Mouse (Mus musculus) bone marrow macrophage, adult 2 months (primary cell): ENCODE results near the gene Scyl1. TPM values are rescaled to one million over a fixed set of nuclear protein-coding genes. Genes with fewer than 3 reads are reported as not detected.

Experiments used
- H3K27ac ChIP-seq: 2 replicates; pipeline ENCODE4 v1.5.1; 2012; ENCODE audit warnings: low read depth, low read length; ENCODE audit not compliant: insufficient read depth
- H3K4me1 ChIP-seq: 2 replicates; pipeline ENCODE4 v1.6.1; 2012; ENCODE audit warnings: low read length; ENCODE audit not compliant: control insufficient read depth, insufficient read depth
- H3K4me3 ChIP-seq: 2 replicates; pipeline ENCODE4 v1.5.1; 2012; ENCODE audit warnings: mild to moderate bottlenecking, low read length, moderate library complexity; ENCODE audit not compliant: insufficient read depth
- CTCF ChIP-seq: IDR thresholded peaks from 2 replicates; pipeline ENCODE4 v1.5.1; 2012; ENCODE audit warnings: low read depth, mild to moderate bottlenecking, low read length, moderate library complexity
- POLR2A ChIP-seq: IDR thresholded peaks from 2 replicates; pipeline ENCODE4 v1.6.1; 2012; ENCODE audit warnings: mild to moderate bottlenecking, low read depth, low read length, borderline replicate concordance
- polyA plus RNA-seq: library from polyadenylated mRNA; stranded (reverse); fragments of >200 nt; gene quantifications from 2 replicates; pipeline ENCODE4 v1.2.4, GENCODE M21; 2012; ENCODE audit not compliant: missing spikeins, insufficient read depth, insufficient read length

Scyl1 gene
- polyA plus RNA-seq, 1 experiment: 48.3 TPM

DNA sequence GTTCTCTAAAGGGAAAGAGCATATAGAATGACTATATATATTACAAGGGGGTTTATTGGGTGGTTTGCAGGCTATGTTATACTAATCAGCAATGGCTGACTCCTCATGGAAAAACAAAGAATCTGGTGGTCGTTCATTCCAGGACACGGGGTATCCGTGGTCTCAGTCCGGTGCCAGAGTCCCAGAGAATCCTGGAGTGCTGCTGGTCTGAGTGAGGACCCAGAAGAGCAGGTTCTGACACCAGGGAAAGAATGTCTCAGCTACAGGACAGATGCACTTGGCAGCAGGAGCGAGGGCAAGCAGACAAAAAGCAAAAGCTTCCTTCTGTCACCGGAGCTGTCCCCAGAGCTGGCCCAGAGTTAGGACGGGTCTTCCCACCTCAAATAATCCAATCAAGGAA, 17.4 kb upstream of the Scyl1 start:
- no peak overlapping the region for H3K4me3 ChIP-seq
- H3K27ac ChIP-seq: no peak overlapping the region
- TF ChIP-seq CTCF (no peak), POLR2A (no peak)
- H3K4me1 ChIP-seq: peaks cover 12% of the 10 kb centered on the region

DNA sequence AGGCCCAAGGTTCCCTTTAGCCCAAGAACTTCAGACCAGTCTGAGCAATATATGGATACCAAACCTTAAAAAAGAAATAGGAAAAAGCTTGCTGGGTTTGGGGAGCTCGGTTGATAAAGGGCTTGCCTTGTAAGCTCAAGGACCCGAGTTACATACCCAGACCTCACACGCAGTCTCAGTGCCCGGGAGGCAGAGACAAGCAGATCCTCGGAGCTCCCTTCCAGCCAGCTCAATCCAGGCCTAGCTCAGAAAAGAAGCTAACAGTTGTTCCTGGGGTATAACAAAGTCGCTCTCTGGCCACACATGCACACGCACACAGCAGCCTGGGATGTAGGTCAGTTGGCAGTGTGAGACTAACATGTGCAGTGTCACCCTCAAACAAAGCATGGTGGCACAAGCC, 16.7 kb upstream of the Scyl1 start:
- no peak for TF ChIP-seq CTCF
- TF ChIP-seq POLR2A: no peak
- Histone ChIP-seq H3K27ac (peak overlapping the region; percentile 73; the same call in 1 of the 2 replicates), H3K4me3 (no peak overlapping the region), H3K4me1 (peaks cover 12% of the 10 kb centered on the region)

GRCm38 (mm10) chr19:5787128-5787635, 16.0 kb upstream of the Scyl1 start:
- peak overlapping the region; percentile 73 for H3K27ac ChIP-seq
- H3K4me1 ChIP-seq: peaks cover 13% of the 10 kb centered on the region
- peak; percentile 46 for TF ChIP-seq CTCF
- no peak for TF ChIP-seq POLR2A
- H3K4me3 ChIP-seq: no peak overlapping the region

- Histone ChIP-seq H3K27ac (peak overlapping the region; percentile 73), H3K4me1 (peaks cover 17% of the 10 kb centered on the region), H3K4me3 (no peak overlapping the region)
- TF ChIP-seq CTCF (0 out of 2 replicates have a peak, but pooled peaks have one; percentile 38), POLR2A (no peak)
These were observed 15.4 kb upstream of the Scyl1 start for GRCm38 (mm10) chr19:5786441-5787114.

GRCm38 (mm10) chr19:5784958-5785577, 13.8 kb upstream of the Scyl1 start:
- H3K4me3 ChIP-seq: no peak overlapping the region
- H3K27ac ChIP-seq: no peak overlapping the region
- TF ChIP-seq POLR2A: no peak
- H3K4me1 ChIP-seq: peaks cover 17% of the 10 kb centered on the region

DNA sequence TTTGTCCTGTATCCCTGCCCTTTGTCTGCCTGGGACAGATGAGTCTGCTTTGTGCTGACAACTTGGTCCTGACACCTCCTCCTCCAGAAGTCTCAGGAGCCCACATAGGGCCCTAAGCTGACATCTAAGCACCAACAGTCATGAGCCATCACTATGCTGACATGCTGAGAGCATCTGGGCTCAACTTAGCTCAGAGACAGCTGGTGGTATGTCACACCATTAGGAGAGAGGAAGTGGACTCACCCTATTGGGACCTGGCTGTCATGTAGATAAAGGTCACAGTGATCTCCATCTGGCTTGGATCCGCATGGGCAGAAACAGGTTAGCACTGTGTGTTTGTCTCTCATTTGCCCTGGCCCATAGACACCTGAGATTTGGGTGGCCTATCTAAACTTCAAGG, 10.9 kb upstream of the Scyl1 start:
- peaks cover 14% of the 10 kb centered on the region for H3K4me1 ChIP-seq
- TF ChIP-seq CTCF (no peak), POLR2A (no peak)
- no peak overlapping the region for H3K4me3 ChIP-seq
- H3K27ac ChIP-seq: no peak overlapping the region

GRCm38 (mm10) chr19:5781532-5781931, 10.3 kb upstream of the Scyl1 start:
- peaks cover 11% of the 10 kb centered on the region for H3K4me1 ChIP-seq
- H3K4me3 ChIP-seq: no peak overlapping the region
- H3K27ac ChIP-seq: no peak overlapping the region
- TF ChIP-seq POLR2A (no peak), CTCF (no peak)

GRCm38 (mm10) chr19:5780203-5780602, 9.0 kb upstream of the Scyl1 start:
- Histone ChIP-seq H3K4me3 (no peak overlapping the region), H3K4me1 (peaks cover 11% of the 10 kb centered on the region), H3K27ac (no peak overlapping the region)
- TF ChIP-seq CTCF (no peak), POLR2A (no peak)

GRCm38 (mm10) chr19:5778312-5778711, 7.1 kb upstream of the Scyl1 start:
- TF ChIP-seq CTCF (no peak), POLR2A (no peak)
- Histone ChIP-seq H3K4me1 (peaks cover 11% of the 10 kb centered on the region), H3K27ac (no peak overlapping the region), H3K4me3 (no peak overlapping the region)

DNA sequence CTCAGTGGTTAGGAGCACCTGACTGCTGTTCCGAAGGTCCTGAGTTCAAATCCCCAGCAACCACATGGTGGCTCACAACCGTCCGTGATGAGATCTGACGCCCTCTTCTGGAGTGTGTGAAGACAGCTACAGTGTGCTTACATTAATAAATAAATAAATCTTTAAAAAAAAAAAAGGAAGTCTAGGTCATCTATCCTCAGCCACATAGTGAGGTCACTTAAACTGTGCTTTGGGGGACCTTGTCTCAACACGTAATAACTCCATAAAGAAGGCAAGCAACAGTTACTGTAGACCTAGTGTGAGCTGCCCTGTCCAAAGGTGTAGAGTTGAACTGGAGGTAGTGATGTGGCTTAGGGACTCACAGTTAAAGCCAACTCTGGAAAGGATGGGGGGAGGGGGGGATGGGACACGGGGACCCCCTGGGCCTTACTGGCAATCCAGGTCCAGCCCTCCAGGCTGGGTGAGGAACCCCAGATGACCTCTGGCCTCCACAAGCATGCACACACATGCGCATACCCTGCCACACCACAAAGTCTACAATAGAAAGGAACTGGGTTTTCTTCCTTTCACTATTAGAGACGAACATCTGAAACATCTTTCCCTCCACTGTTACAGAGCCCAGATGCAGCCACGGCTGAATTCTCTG, 6.3 kb upstream of the Scyl1 start:
- TF ChIP-seq POLR2A (no peak), CTCF (peak; percentile 44; the same call in 1 of the 2 replicates)
- no peak overlapping the region for H3K27ac ChIP-seq
- H3K4me1 ChIP-seq: peaks cover 11% of the 10 kb centered on the region
- H3K4me3 ChIP-seq: no peak overlapping the region
